Mouse (Mus musculus): ENCODE measurements around the gene Ccdc39. TPM values are rescaled to one million over a fixed set of nuclear protein-coding genes. Genes with fewer than 3 reads are reported as not detected.

Ccdc39 gene
- polyA plus RNA-seq, 1 experiment = 260 TPM

- Histone ChIP-seq H3K4me3 (ENCODE audit: control insufficient read depth, low read depth, low read length) (no peak overlapping the region), H3K27me3 (ENCODE audit: control insufficient read depth, insufficient read depth, low read length) (no peaks in the 10 kb centered on the region)
Observed at GRCm38 (mm10) chr3:33790975-33791374, 53.1 kb downstream of the Ccdc39 start.

More at GRCm38 (mm10) chr3:33790975-33791374, 53.1 kb downstream of the Ccdc39 start:
- H3K36me3 ChIP-seq (ENCODE audit: control insufficient read depth, insufficient read depth, low read length) = no peaks in the 10 kb centered on the region
- H3K4me1 ChIP-seq (ENCODE audit: control insufficient read depth, insufficient read depth, low read length) = no peaks in the 10 kb centered on the region
- TF ChIP-seq CTCF (IDR thresholded peaks at IDR 0.05; ENCODE audit: control insufficient read depth, insufficient read depth, insufficient replicate concordance, low read depth, low read length) = no peak
- no peak for TF ChIP-seq POLR2A (IDR thresholded peaks at IDR 0.05; ENCODE audit: control insufficient read depth, low read depth, low read length)
- H3K27ac ChIP-seq (ENCODE audit: control insufficient read depth, insufficient read depth, low read depth, low read length) = no peak overlapping the region

Other genes with a start within 250 kb of the Ccdc39 start
- gene Ttc14, start 44.5 kb downstream of the Ccdc39 start, polyA plus RNA-seq (2012; rRNA removed) = 7.5 and 11.3 TPM in 2 replicates
- 175 and 211 TPM in 2 replicates for gene Fxr1, start 175.6 kb upstream of the Ccdc39 start, polyA plus RNA-seq (2012; rRNA removed)
- gene Dnajc19, start 237.0 kb upstream of the Ccdc39 start, polyA plus RNA-seq (2012; rRNA removed) = 63.1 and 69.7 TPM in 2 replicates